19 mouse cellular contexts compared by ENCODE assay signal in the genomic region with DNA sequence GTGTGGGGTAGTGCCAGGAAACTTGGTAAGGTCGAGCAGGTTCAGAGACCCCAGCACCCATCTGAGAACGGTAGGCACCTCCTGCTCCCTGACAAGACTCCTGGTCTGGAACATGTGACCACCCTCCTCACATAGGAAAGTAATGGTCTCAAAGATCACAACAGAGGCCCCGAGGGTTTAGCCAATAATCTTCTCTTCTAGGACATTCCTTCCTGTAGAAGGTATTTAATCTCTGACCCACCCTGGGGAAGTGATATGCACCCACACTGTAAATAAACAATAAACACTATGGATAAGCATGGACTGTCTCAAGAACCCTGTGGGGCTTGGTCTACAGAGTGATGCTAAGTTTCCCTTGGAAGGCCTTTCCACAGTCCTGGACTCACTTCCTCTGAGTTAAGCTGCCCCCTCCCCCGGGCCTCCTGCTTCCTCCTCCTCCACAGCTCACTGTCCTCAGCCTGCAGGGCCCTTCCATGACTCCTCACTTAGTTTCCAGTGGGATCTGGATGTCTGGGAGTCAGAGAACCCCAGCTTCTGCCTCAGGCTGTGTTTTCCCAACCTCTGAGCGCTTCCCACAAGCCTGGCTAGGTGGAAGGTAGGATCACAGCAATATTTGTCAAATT. TPM values are rescaled to one million over a fixed set of nuclear protein-coding genes. Genes with fewer than 3 reads are reported as not detected.
DNase-seq lines count a peak whose midpoint lies in the region; ATAC-seq and TF ChIP-seq lines count a peak whose summit lies in the region.
"Had no signal": no experiment of that assay in that cellular context is flagged by ENCODE, and none has a peak within 500 bp of the region (broad histone marks: within the 10 kb centered on the region; RNA-seq: fewer than 3 reads in every experiment).

No protein-coding gene starts in this region.

- TF ChIP-seq EP300 in heart, postnatal 0 days (IDR thresholded peaks at IDR 0.05; ENCODE audit: low read depth) = no peak

- no peaks in the 10 kb centered on the region for H3K9me3 ChIP-seq in heart, postnatal 0 days (replicated peaks; ENCODE audit: control insufficient read depth, low read length)
- H3K9me3 ChIP-seq in liver, embryonic 12.5 days (replicated peaks) = no peaks in the 10 kb centered on the region
- no peaks in the 10 kb centered on the region for H3K9me3 ChIP-seq in liver, embryonic 11.5 days (ENCODE audit: control insufficient read depth, low read length)
- H3K9me3 ChIP-seq: embryonic facial prominence, embryonic 15.5 days; liver, embryonic 13.5 days had no signal

- intact Hi-C loops in heart, postnatal 10 days (cut with DNase I) = no loop called here

- TF ChIP-seq POLR2A in bone marrow macrophage, adult 2 months (IDR thresholded peaks at IDR 0.05; ENCODE audit: borderline replicate concordance, low read depth, low read length) = no peak

- no peak overlapping the region for H3K4me2 ChIP-seq in heart, postnatal 0 days (ENCODE audit: low read depth, low read length)
- H3K4me2 ChIP-seq in liver, embryonic 12.5 days = no peak overlapping the region
- no peak overlapping the region for H3K4me2 ChIP-seq in liver, embryonic 11.5 days
- H3K4me2 ChIP-seq: embryonic facial prominence, embryonic 15.5 days; liver, embryonic 13.5 days; midbrain, embryonic 11.5 days had no signal

- 59% methylated on average over 5 of the region's 5 CpGs for WGBS in heart, postnatal 0 days
- WGBS in liver, embryonic 12.5 days (ENCODE audit: insufficient replicate concordance) = 60% methylated on average over 5 of the region's 5 CpGs
- 62% methylated on average over 5 of the region's 5 CpGs for WGBS in liver, embryonic 11.5 days

- H3K9ac ChIP-seq in heart, postnatal 0 days (replicated peaks; ENCODE audit: low read depth, low read length) = no peak overlapping the region
- no peak overlapping the region for H3K9ac ChIP-seq in liver, embryonic 12.5 days
- no peak overlapping the region for H3K9ac ChIP-seq in liver, embryonic 11.5 days (ENCODE audit: low read depth, low read length)
- H3K9ac ChIP-seq: embryonic facial prominence, embryonic 15.5 days; liver, embryonic 13.5 days had no signal

- no peaks in the 10 kb centered on the region for H3K27me3 ChIP-seq in heart, postnatal 0 days (ENCODE audit: control insufficient read depth, insufficient read depth, low read length)
- H3K27me3 ChIP-seq in liver, embryonic 12.5 days (replicated peaks) = no peaks in the 10 kb centered on the region
- H3K27me3 ChIP-seq in liver, embryonic 11.5 days (replicated peaks; ENCODE audit: control insufficient read depth, insufficient read depth, low read length) = no peaks in the 10 kb centered on the region
- H3K27me3 ChIP-seq: embryonic facial prominence, embryonic 15.5 days; liver, embryonic 13.5 days had no signal

- H3K4me3 ChIP-seq in heart, postnatal 0 days (ENCODE audit: low read depth, low read length) = no peak overlapping the region
- H3K4me3 ChIP-seq in liver, embryonic 12.5 days = no peak overlapping the region
- H3K4me3 ChIP-seq in liver, embryonic 11.5 days (ENCODE audit: low read depth, low read length) = no peak overlapping the region
- H3K4me3 ChIP-seq in bone marrow macrophage, adult 2 months (ENCODE audit: insufficient read depth, low read length) = no peak overlapping the region
- H3K4me3 ChIP-seq: embryonic facial prominence, embryonic 15.5 days; liver, embryonic 13.5 days had no signal

- peaks cover 10% of the 10 kb centered on the region; the same call in 1 of the 2 replicates for H3K4me1 ChIP-seq in heart, postnatal 0 days (ENCODE audit: control insufficient read depth, insufficient read depth)
- peaks cover 59% of the 10 kb centered on the region for H3K4me1 ChIP-seq in liver, embryonic 12.5 days
- peaks cover 16% of the 10 kb centered on the region for H3K4me1 ChIP-seq in liver, embryonic 11.5 days (replicated peaks; ENCODE audit: control insufficient read depth, insufficient read depth, low read length)
- H3K4me1 ChIP-seq in bone marrow macrophage, adult 2 months (ENCODE audit: control insufficient read depth, insufficient read depth, low read length) = peaks cover 88% of the 10 kb centered on the region

- peak; percentile 36 for DNase-seq in heart, postnatal 0 days (ENCODE audit: low spot score)
- DNase-seq in heart, postnatal 10 days = no peak
- DNase-seq in liver, embryonic 11.5 days (ENCODE audit: low spot score) = no peak
- no peak for DNase-seq in spleen, postnatal 14 days (ENCODE audit: low spot score in 2 of 2)
- DNase-seq in right cerebral cortex, postnatal 14 days = no peak
- DNase-seq: cerebellum, adult 11 months; cerebellum, postnatal 14 days; embryo, embryonic 11 days; gastrocnemius, postnatal 10 days; heart, postnatal 36 days; liver, embryonic 13.5 days; right cerebral cortex, postnatal 25 days; thymus, postnatal 4 days had no signal

- peak overlapping the region; percentile 15; the same call in 1 of the 2 replicates for H3K27ac ChIP-seq in heart, postnatal 0 days (ENCODE audit: low read depth)
- no peak overlapping the region for H3K27ac ChIP-seq in liver, embryonic 12.5 days
- no peak overlapping the region for H3K27ac ChIP-seq in liver, embryonic 11.5 days (ENCODE audit: low read depth, low read length)
- H3K27ac ChIP-seq in bone marrow macrophage, adult 2 months (ENCODE audit: insufficient read depth, low read depth, low read length) = peak overlapping the region; percentile 26; the same call in 1 of the 2 replicates
- H3K27ac ChIP-seq: embryonic facial prominence, embryonic 15.5 days; liver, embryonic 13.5 days had no signal

- H3K36me3 ChIP-seq in heart, postnatal 0 days (replicated peaks; ENCODE audit: control insufficient read depth, insufficient read depth, low read length) = peaks cover 33% of the 10 kb centered on the region
- H3K36me3 ChIP-seq in liver, embryonic 12.5 days = peaks cover 42% of the 10 kb centered on the region
- peaks cover 16% of the 10 kb centered on the region for H3K36me3 ChIP-seq in liver, embryonic 11.5 days (ENCODE audit: control insufficient read depth, insufficient read depth, low read length)

- ATAC-seq in heart, postnatal 0 days (ENCODE audit: insufficient read depth, low read depth) = 0 out of 2 replicates have a peak, but pooled peaks have one; percentile 45
- ATAC-seq in liver, embryonic 12.5 days = 0 out of 2 replicates have a peak, but pooled peaks have one; percentile 16
- ATAC-seq in liver, embryonic 11.5 days (replicated peaks; ENCODE audit: low FRiP score) = no peak; the same call in 1 of the 2 replicates
- peak; percentile 43 for ATAC-seq in megakaryocyte, adult 5-6 weeks (ENCODE audit: poor library complexity, severe bottlenecking)
- ATAC-seq: hindbrain, embryonic 16.5 days had no signal

- TF ChIP-seq CTCF in heart, postnatal 0 days (IDR thresholded peaks at IDR 0.05; ENCODE audit: low read depth) = no peak
- TF ChIP-seq CTCF in bone marrow macrophage, adult 2 months (IDR thresholded peaks at IDR 0.05; ENCODE audit: low read depth, low read length) = no peak

RNA-seq across cellular contexts. Expression of a gene that starts 6.7 kb away (rescaled TPM):
- 51.3 and 57.1 TPM in 2 replicates for total RNA-seq in heart, postnatal 0 days (2014; rRNA removed; ENCODE audit: low replicate concordance)
- 44.6 and 48.4 TPM in 2 replicates for polyA plus RNA-seq in heart, postnatal 0 days (2015; fragmentation: Nextera tagmentation; extraction: Ambion mirVana)
- total RNA-seq in heart, postnatal 10 days (2021) = 10 to 100 TPM; 38.8 to 41.4 TPM
- 23.6 and 24.0 TPM in 2 replicates for polyA plus RNA-seq in liver, embryonic 12.5 days (2016; fragmentation: Nextera tagmentation; extraction: Ambion mirVana)
- polyA plus RNA-seq in liver, embryonic 11.5 days (2014; fragmentation: Nextera tagmentation; extraction: Ambion mirVana) = 40.3 and 41.7 TPM in 2 replicates
- 677 and 718 TPM in 2 replicates for polyA plus RNA-seq in bone marrow macrophage, adult 2 months (2012; ENCODE audit: insufficient read depth, insufficient read length, missing spikeins)
- total RNA-seq in megakaryocyte, adult 5-6 weeks (2015) = 269 and 281 TPM in 2 replicates
- 190 and 192 TPM in 2 replicates for total RNA-seq in megakaryocyte, adult 5-6 weeks (2017)

RNA-seq across cellular contexts. Expression of a gene that starts 6.8 kb away (rescaled TPM):
- 106 and 109 TPM in 2 replicates for total RNA-seq in heart, postnatal 0 days (2014; rRNA removed; ENCODE audit: low replicate concordance)
- polyA plus RNA-seq in heart, postnatal 0 days (2015; fragmentation: Nextera tagmentation; extraction: Ambion mirVana) = 159 and 165 TPM in 2 replicates
- 10 to 100 TPM; 71.1 to 76.2 TPM for total RNA-seq in heart, postnatal 10 days (2021)
- polyA plus RNA-seq in liver, embryonic 12.5 days (2016; fragmentation: Nextera tagmentation; extraction: Ambion mirVana) = 116 and 123 TPM in 2 replicates
- 139 TPM in 2 replicates for polyA plus RNA-seq in liver, embryonic 11.5 days (2014; fragmentation: Nextera tagmentation; extraction: Ambion mirVana)
- polyA plus RNA-seq in bone marrow macrophage, adult 2 months (2012; ENCODE audit: insufficient read depth, insufficient read length, missing spikeins) = 44.8 and 47.1 TPM in 2 replicates
- 88.9 and 93.6 TPM in 2 replicates for total RNA-seq in megakaryocyte, adult 5-6 weeks (2015)
- 43.9 and 45.8 TPM in 2 replicates for total RNA-seq in megakaryocyte, adult 5-6 weeks (2017)

Comparison
In these comparisons a context has a peak if more than half of its experiments do, and no peak if none do; other contexts are left out.
1. H3K27ac ChIP-seq: peak in heart, postnatal 0 days (single experiment) and bone marrow macrophage, adult 2 months (single experiment); none in liver, embryonic 12.5 days (single experiment) and liver, embryonic 11.5 days (single experiment).
2. RNA of a gene that starts 6.7 kb away (polyA plus RNA-seq): 677 to 718 TPM in bone marrow macrophage, adult 2 months; 44.6 to 48.4 TPM in heart, postnatal 0 days, 40.3 to 41.7 TPM in liver, embryonic 11.5 days and 23.6 to 24.0 TPM in liver, embryonic 12.5 days; every median in the first group is over 10 times any median in the second.